Mouse (Mus musculus) thymus, postnatal 0 days (tissue): ENCODE data around the gene Zfp607a. TPM values are rescaled to one million over a fixed set of nuclear protein-coding genes. Genes with fewer than 3 reads are reported as not detected.

ENCODE experiments used
- polyA plus RNA-seq: library from polyadenylated mRNA; unstranded; fragments of >200 nt; fragmentation: Nextera tagmentation; extraction: Ambion mirVana; gene quantifications from 2 replicates; pipeline ENCODE4 v1.2.1, GENCODE M21; 2015

Zfp607a gene
- polyA plus RNA-seq, 1 experiment from 2014 or later, result 4.7 TPM

Other genes starting within 250 kb of the Zfp607a start
- not detected in 2 replicates for gene Ttc9b, start 203.6 kb upstream of the Zfp607a start, polyA plus RNA-seq
- 5.2 and 7.2 TPM in 2 replicates for gene Map3k10, start 182.9 kb upstream of the Zfp607a start, polyA plus RNA-seq
- 2.8 and 3.5 TPM in 2 replicates for gene Zfp607b, start 168.2 kb upstream of the Zfp607a start, polyA plus RNA-seq
- 13.5 and 14.8 TPM in 2 replicates for gene Zfp60, start 126.1 kb upstream of the Zfp607a start, polyA plus RNA-seq
- gene Zfp626, start 50.3 kb upstream of the Zfp607a start, polyA plus RNA-seq, result 2.3 and 3.1 TPM in 2 replicates
- 4.3 and 4.7 TPM in 2 replicates for gene Zfp59, start 18.9 kb upstream of the Zfp607a start, polyA plus RNA-seq
- gene Zfp974, start 71.9 kb downstream of the Zfp607a start, polyA plus RNA-seq, result 3.3 and 3.7 TPM in 2 replicates
- 11.9 and 15.3 TPM in 2 replicates for gene Zfp780b, start 121.6 kb downstream of the Zfp607a start, polyA plus RNA-seq
- 3.4 and 3.9 TPM in 2 replicates for gene Zfp850, start 156.6 kb downstream of the Zfp607a start, polyA plus RNA-seq
- 384 and 400 TPM in 2 replicates for gene Psmc4, start 192.6 kb downstream of the Zfp607a start, polyA plus RNA-seq
- 11.8 and 13.9 TPM in 2 replicates for gene Fcgbp, start 213.7 kb downstream of the Zfp607a start, polyA plus RNA-seq